Mouse (Mus musculus): Measurements from ENCODE around the gene Mogs.

Gene Mogs

DNA sequence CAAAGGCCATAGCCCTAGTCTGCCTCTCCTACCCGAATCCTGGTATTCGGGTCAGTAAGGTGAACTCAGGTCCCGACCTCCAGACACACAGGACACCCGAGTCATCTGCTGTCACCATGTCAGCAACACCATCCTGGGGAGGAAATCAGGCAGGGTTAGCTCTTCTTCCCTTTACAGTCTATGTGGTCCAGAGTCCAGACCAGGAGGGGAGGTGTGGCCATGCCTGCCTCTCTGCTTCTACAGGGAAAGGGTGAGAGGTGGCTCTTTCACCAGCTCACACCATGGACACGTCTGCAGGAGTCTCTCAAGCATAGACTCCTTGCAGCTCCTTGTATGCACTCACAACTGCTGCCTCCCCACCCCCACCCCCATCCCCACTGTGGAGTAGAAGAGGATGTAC lies 38.2 kb downstream of the Mogs start:
- DNase-seq, result no peak

DNA sequence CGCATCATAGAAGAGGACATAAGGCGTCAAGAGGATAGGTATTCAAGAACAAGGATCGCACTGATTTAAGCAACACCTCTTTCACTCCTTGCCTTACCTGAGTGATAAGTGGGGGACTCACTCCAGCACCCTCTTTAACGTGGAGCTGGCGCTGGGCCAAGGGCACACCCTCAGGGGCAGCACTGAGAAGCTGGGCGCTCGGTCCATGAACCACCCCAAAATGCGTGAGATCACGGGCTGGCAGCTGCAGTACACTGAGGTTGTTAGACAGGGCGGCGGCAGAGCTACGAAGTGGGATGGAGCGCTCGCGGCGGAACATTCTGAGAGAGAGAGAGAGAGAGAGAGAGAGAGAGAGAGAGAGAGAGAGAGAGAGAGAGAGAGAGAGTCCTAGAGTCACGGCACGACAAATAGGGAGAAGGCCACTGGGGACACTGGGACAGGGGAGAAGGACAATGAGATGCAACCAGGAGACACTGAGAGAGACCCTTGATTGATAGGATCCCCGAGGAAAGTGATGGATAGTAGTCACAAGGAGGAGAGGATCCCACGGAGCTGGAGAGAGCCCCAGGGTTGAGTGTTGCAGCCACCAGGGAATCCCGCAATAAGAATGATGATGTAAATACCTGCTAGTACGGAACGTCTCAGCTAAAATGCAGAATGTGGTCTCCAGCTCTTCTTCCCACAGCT lies 40.4 kb downstream of the Mogs start:
- peak; percentile 46 for DNase-seq

DNA sequence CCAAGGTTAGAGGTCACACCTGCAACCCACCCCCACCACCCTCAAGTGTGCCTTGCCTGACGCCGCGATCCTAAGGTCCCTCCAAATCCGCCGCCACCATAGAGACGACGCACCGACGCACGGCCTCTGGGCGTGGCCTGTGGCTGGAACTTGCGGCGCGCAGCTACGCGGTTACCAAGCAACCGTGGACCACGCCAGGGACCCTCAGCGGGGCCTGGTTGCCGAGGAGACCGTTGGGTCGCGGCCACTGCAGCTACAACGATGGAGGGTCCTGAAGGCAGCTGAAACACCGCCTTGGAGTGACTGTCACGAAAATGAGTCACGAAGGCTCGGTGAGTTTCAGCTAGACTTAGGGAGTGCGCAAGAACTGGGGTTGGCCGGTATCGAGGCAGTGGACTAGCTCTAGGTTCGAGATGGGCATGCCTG lies 41.0 kb downstream of the Mogs start, which contains the start of the genes Wdr54 and 1700003E16Rik:
TSS of gene Wdr54 (minus strand) at position 139 of the 426 bp plus-strand sequence.
TSS of gene 1700003E16Rik (plus strand) at position 146 of the 426 bp plus-strand sequence.
- DNase-seq, result peak; percentile 69

DNA sequence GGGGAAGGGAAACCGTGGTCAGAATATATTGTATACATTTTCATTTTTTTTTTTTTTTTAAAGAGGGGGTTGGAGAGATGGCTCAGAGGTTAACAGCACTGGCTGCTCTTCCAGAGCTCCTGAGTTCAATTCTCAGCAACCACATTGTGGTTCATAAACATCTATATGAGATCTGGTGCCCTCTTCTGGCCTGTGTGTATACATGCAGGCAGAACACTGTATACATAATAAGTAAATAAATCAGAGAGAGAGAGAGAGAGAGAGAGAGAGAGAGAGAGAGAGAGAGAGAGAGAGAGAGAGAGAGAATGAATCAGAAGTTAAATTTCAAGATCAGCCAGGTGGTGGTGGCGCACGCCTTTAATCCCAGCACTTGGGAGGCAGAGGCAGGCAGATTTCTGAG lies 44.2 kb downstream of the Mogs start:
- peak; percentile 66 for DNase-seq

- DNase-seq, result no peak
These were observed 46.1 kb downstream of the Mogs start for GRCm38 (mm10) chr6:83161442-83161841.

GRCm38 (mm10) chr6:83161921-83162641 lies 46.8 kb downstream of the Mogs start:
- peak; percentile 39 for DNase-seq

GRCm38 (mm10) chr6:83162701-83163100 lies 47.4 kb downstream of the Mogs start:
- DNase-seq, result peak; percentile 72

DNA sequence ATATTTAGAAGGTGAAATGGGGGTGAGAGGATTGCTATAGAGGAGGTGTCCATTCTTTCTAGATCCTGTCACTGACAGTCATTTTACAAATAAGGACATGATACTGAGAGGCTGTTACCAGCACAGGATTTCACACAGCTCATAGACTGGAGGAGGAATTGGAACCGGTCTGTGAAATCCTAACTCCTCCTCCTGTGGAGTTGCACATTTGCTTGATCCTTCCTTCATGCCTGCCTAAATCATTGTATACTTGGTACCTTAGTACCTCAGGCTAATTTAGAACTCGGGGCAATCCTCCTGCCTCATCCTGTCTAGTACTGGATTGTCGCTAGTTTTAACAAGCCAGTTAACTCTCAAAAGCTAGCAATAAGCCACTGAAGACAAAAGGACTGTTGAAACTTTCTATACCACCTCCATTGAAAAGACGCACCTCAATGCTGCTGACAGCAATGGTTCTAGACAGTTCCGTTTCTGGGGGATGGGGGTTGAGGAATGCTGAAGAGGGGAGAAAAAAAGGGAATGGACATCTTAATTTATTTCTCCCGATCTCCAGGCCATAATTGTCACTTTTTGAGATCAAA lies 49.8 kb downstream of the Mogs start:
- no peak for DNase-seq

- peak; percentile 96 for DNase-seq
These were observed 50.4 kb downstream of the Mogs start, which contains the start of gene Dctn1 for GRCm38 (mm10) chr6:83165607-83166242. Gene Dctn1, plus strand, starts transcription at chr6:83165920.

- DNase-seq, result peak; percentile 37
These were observed 50.9 kb downstream of the Mogs start for GRCm38 (mm10) chr6:83166243-83166630.

Measured in thymus, postnatal 4 days (tissue).